ENCODE assay signal across 19 mouse cellular contexts in genomic region chr6:121218002-121218401, GRCm38 (mm10). TPM values are rescaled to one million over a fixed set of nuclear protein-coding genes. Genes with fewer than 3 reads are reported as not detected.
DNase-seq lines count a peak whose midpoint lies in the region; ATAC-seq lines count a peak whose summit lies in the region.
"Had no signal": no experiment of that assay in that cellular context is flagged by ENCODE, and none has a peak within 500 bp of the region (broad histone marks: within the 10 kb centered on the region; RNA-seq: fewer than 3 reads in every experiment).

No protein-coding gene starts in this region.

- DNase-seq in 416B (ENCODE audit: low read depth), result peak; percentile 68
- DNase-seq in induced T-regulatory cell, adult 2 months (ENCODE audit: low read depth), result peak; percentile 54
- peak; percentile 68 for DNase-seq in thymus, postnatal 0 days (ENCODE audit: low spot score)
- DNase-seq in lung, postnatal 25 days (ENCODE audit: low spot score), result no peak
- DNase-seq in B cell, adult 2 months, result no peak
- DNase-seq in layer of hippocampus, postnatal 25 days (ENCODE audit: extremely low spot score in 1 of 2, low spot score in 1 of 2), result no peak
- DNase-seq: adrenal gland, postnatal 36 days; cerebellum, adult 9-10 months; gastrocnemius, postnatal 36 days; kidney, adult 9 months; kidney, postnatal 25 days; liver, embryonic 13.5 days; right cerebral cortex, postnatal 4 days had no signal

- peak; percentile 92 for ATAC-seq in CD4-positive, CD25-positive, alpha-beta regulatory T cell, adult 4 months
- ATAC-seq: forebrain, embryonic 15.5 days; intestine, embryonic 15.5 days; midbrain, embryonic 15.5 days had no signal

RNA-seq across cellular contexts. Expression of gene Tuba8, which starts 7.5 kb away (rescaled TPM):
- 1 to 10 TPM in 1 of 2 experiments, under 1 TPM in 1; 0.34 to 1.2 TPM for polyA plus RNA-seq in CD4-positive, CD25-positive, alpha-beta regulatory T cell, adult 4 months (2017; shearing (Covaris generic))
- polyA plus RNA-seq in thymus, postnatal 0 days (2015; fragmentation: Nextera tagmentation; extraction: Ambion mirVana), result 5.0 and 6.1 TPM in 2 replicates
- 1 to 10 TPM; 4.3 to 5.3 TPM for total RNA-seq in layer of hippocampus, postnatal 25 days (2021)

RNA-seq across cellular contexts. Expression of gene Usp18, which starts 27.7 kb away (rescaled TPM):
- 100 to 1,000 TPM; 123 to 154 TPM for polyA plus RNA-seq in CD4-positive, CD25-positive, alpha-beta regulatory T cell, adult 4 months (2017; shearing (Covaris generic))
- 48.3 and 54.4 TPM in 2 replicates for polyA plus RNA-seq in thymus, postnatal 0 days (2015; fragmentation: Nextera tagmentation; extraction: Ambion mirVana)
- under 1 TPM; 0.26 to 0.30 TPM for total RNA-seq in layer of hippocampus, postnatal 25 days (2021)
- total RNA-seq: layer of hippocampus, postnatal 14 days; left cerebral cortex, postnatal 14 days had no signal

RNA-seq across cellular contexts. Expression of gene Pex26, which starts 34.5 kb away (rescaled TPM):
- 1 to 10 TPM; 2.3 to 4.3 TPM for polyA plus RNA-seq in CD4-positive, CD25-positive, alpha-beta regulatory T cell, adult 4 months (2017; shearing (Covaris generic))
- 7.3 and 8.0 TPM in 2 replicates for polyA plus RNA-seq in thymus, postnatal 0 days (2015; fragmentation: Nextera tagmentation; extraction: Ambion mirVana)
- total RNA-seq in layer of hippocampus, postnatal 25 days (2021), result 10 to 100 TPM; 11.0 to 11.9 TPM

Comparison
In these comparisons a context has a peak if more than half of its experiments do, and no peak if none do; other contexts are left out.
1. DNase-seq: peak in 416B (single experiment), induced T-regulatory cell, adult 2 months (single experiment) and thymus, postnatal 0 days (single experiment); none in lung, postnatal 25 days (single experiment), B cell, adult 2 months (0 of 2) and layer of hippocampus, postnatal 25 days (0 of 2).